Mouse (Mus musculus): ENCODE data around the gene Kcnq2. TPM values are rescaled to one million over a fixed set of nuclear protein-coding genes. Genes with fewer than 3 reads are reported as not detected.

The Kcnq2 gene
- total RNA-seq, 1 experiment = 4.6 TPM

DNA sequence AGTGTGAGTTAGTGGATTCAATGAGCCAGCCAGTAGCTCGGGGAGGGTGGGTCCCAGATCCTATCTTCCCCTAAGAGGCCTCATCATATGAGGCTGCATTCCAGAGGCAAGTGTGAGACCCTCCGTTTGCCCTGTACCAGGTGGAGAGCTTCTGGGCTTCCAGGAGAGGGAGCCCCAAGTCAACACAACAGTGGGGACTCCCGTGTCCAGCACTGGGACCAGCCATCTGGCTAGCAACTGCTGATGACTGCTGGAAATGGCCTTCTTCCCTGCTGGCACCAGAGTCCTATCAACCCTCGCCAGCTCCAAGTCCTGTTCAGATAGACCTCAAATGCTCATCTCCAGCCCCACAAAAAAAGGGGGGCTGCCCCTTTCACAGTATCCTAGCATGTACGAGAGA is 102.7 kb downstream of the Kcnq2 start:
- DNase-seq (ENCODE audit: low read depth, low spot score) = no peak
- Histone ChIP-seq H3K4me1 (ENCODE audit: control insufficient read depth in 2 of 2, insufficient read depth in 2 of 2, low read length in 2 of 2, poor library complexity in 1 of 2) (no peaks in the 10 kb centered on the region; a peak in 1 of 4 replicates), H3K4me3 (ENCODE audit: insufficient read depth in 1 of 2, low read depth in 1 of 2, low read length in 2 of 2, poor library complexity in 1 of 2, severe bottlenecking in 1 of 2) (no peak overlapping the region), H3K36me3 (ENCODE audit: control insufficient read depth, insufficient read depth, low read length, poor library complexity, severe bottlenecking) (no peaks in the 10 kb centered on the region), H3K9me3 (ENCODE audit: control insufficient read depth, insufficient read depth, low read depth, low read length) (no peaks in the 10 kb centered on the region), H3K27ac (ENCODE audit: insufficient read depth, low read depth, low read length, poor library complexity, severe bottlenecking) (no peak overlapping the region), H3K9ac (ENCODE audit: insufficient read depth, low read depth, low read length, poor library complexity, severe bottlenecking) (no peak overlapping the region)
- in situ Hi-C loops (cut with MboI; ENCODE audit: low sequenced_read_pairs in 2 of 2, unreplicated experiment in 2 of 2) = no loop called here
- no peak for TF ChIP-seq ZC3H11A (IDR thresholded peaks at IDR 0.05; ENCODE audit: borderline replicate concordance, low read depth, low read length)
- no peak for TF ChIP-seq ZNF384 (IDR thresholded peaks at IDR 0.05; ENCODE audit: low read depth, low read length)
- TF ChIP-seq CHD2 (IDR thresholded peaks at IDR 0.05; ENCODE audit: low read depth, low read length) = no peak
- no peak for TF ChIP-seq HCFC1 (IDR thresholded peaks at IDR 0.05; ENCODE audit: borderline replicate concordance, insufficient read depth, low read length)
- TF ChIP-seq MAFK (IDR thresholded peaks at IDR 0.05; ENCODE audit: insufficient read depth, low read depth, low read length) = no peak

DNA sequence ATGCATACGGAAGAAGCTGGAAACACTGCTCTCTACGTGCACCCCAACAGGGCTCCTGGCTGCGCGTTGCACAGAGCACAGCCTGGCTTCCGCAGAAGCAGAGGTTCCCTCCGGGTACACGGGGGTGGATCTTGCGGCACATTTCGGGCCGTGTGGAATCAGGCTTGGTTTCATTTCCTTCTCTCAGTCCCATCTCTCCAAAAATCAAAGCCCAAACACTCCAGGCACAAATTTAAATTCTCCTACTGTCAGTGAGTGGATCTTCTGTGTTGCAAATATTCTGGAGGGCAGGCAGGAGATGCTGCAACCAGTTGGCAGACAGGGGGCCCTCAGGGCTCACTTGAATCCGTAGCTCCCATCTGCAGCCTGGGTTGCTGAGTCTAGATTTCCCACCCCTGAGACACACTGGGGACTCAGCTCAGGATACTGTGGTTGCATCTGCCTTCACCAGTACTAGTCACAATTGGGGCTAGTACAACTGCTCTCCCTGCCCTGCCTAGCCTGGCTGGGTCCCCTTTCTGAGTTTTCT is 103.6 kb downstream of the Kcnq2 start:
- no peaks in the 10 kb centered on the region; a peak in 1 of 4 replicates for H3K4me1 ChIP-seq (ENCODE audit: control insufficient read depth in 2 of 2, insufficient read depth in 2 of 2, low read length in 2 of 2, poor library complexity in 1 of 2)
- in situ Hi-C loops (cut with MboI; ENCODE audit: low sequenced_read_pairs in 2 of 2, unreplicated experiment in 2 of 2) = no loop called here

More for the DNA sequence above, 103.6 kb downstream of the Kcnq2 start:
- H3K9ac ChIP-seq (ENCODE audit: insufficient read depth, low read depth, low read length, poor library complexity, severe bottlenecking) = no peak overlapping the region
- DNase-seq (ENCODE audit: low read depth, low spot score) = no peak
- no peak overlapping the region for H3K4me3 ChIP-seq (ENCODE audit: insufficient read depth in 1 of 2, low read depth in 1 of 2, low read length in 2 of 2, poor library complexity in 1 of 2, severe bottlenecking in 1 of 2)
- no peaks in the 10 kb centered on the region for H3K36me3 ChIP-seq (ENCODE audit: control insufficient read depth, insufficient read depth, low read length, poor library complexity, severe bottlenecking)
- TF ChIP-seq HCFC1 (IDR thresholded peaks at IDR 0.05; ENCODE audit: borderline replicate concordance, insufficient read depth, low read length) (no peak), CHD2 (IDR thresholded peaks at IDR 0.05; ENCODE audit: low read depth, low read length) (no peak), ZNF384 (IDR thresholded peaks at IDR 0.05; ENCODE audit: low read depth, low read length) (no peak), MAFK (IDR thresholded peaks at IDR 0.05; ENCODE audit: insufficient read depth, low read depth, low read length) (no peak), ZC3H11A (IDR thresholded peaks at IDR 0.05; ENCODE audit: borderline replicate concordance, low read depth, low read length) (no peak)
- no peak overlapping the region for H3K27ac ChIP-seq (ENCODE audit: insufficient read depth, low read depth, low read length, poor library complexity, severe bottlenecking)
- no peaks in the 10 kb centered on the region for H3K9me3 ChIP-seq (ENCODE audit: control insufficient read depth, insufficient read depth, low read depth, low read length)

Other genes starting within 250 kb of the Kcnq2 start
- 53.8 and 58.4 TPM in 2 replicates for gene Ythdf1, start 214.4 kb downstream of the Kcnq2 start, total RNA-seq (2012; rRNA removed)
- 2.1 and 3.7 TPM in 2 replicates for gene Birc7, start 206.3 kb downstream of the Kcnq2 start, total RNA-seq (2012; rRNA removed)
- 7.8 and 12.4 TPM in 2 replicates for gene Nkain4, start 180.6 kb downstream of the Kcnq2 start, total RNA-seq (2012; rRNA removed)
- 46.7 and 55.0 TPM in 2 replicates for gene Arfgap1, start 168.1 kb downstream of the Kcnq2 start, total RNA-seq (2012; rRNA removed)
- gene Col20a1, start 148.8 kb downstream of the Kcnq2 start, total RNA-seq (2012; rRNA removed) = 0.80 and 0.90 TPM in 2 replicates
- 0.71 and 0.90 TPM in 2 replicates for gene Chrna4, start 91.8 kb downstream of the Kcnq2 start, total RNA-seq (2012; rRNA removed)
- 0.76 and 0.95 TPM in 2 replicates for gene Eef1a2, start 21.7 kb upstream of the Kcnq2 start, total RNA-seq (2012; rRNA removed)
- 67.1 and 71.8 TPM in 2 replicates for gene Ppdpf, start 51.9 kb upstream of the Kcnq2 start, total RNA-seq (2012; rRNA removed)
- 0.11 and 0.22 TPM in 2 replicates for gene Ptk6, start 67.5 kb upstream of the Kcnq2 start, total RNA-seq (2012; rRNA removed)
- gene Srms, start 77.9 kb upstream of the Kcnq2 start, total RNA-seq (2012; rRNA removed) = 0.67 and 0.79 TPM in 2 replicates
- gene Fndc11, start 84.7 kb upstream of the Kcnq2 start, total RNA-seq (2012; rRNA removed) = 0.21 TPM in 1 of 2 replicates, not detected in the other
- 2.2 and 3.4 TPM in 2 replicates for gene Helz2, start 106.7 kb upstream of the Kcnq2 start, total RNA-seq (2012; rRNA removed)
- gene Gmeb2, start 152.7 kb upstream of the Kcnq2 start, total RNA-seq (2012; rRNA removed) = 15.2 and 16.4 TPM in 2 replicates
- 7.9 and 8.6 TPM in 2 replicates for gene Stmn3, start 179.2 kb upstream of the Kcnq2 start, total RNA-seq (2012; rRNA removed)
- 133 and 209 TPM in 2 replicates for gene Rtel1, start 184.4 kb upstream of the Kcnq2 start, total RNA-seq (2012; rRNA removed)
- 43.5 and 61.3 TPM in 2 replicates for gene Zgpat, start 229.6 kb upstream of the Kcnq2 start, total RNA-seq (2012; rRNA removed)
- 32.8 and 36.3 TPM in 2 replicates for gene Arfrp1, start 230.1 kb upstream of the Kcnq2 start, total RNA-seq (2012; rRNA removed)
- gene Lime1, start 244.8 kb upstream of the Kcnq2 start, total RNA-seq (2012; rRNA removed) = 30.8 and 48.9 TPM in 2 replicates

All from ES-E14 (cell line).